Mouse (Mus musculus) testis, adult 2 months (tissue): ENCODE results near the gene Pola2. TPM values are rescaled to one million over a fixed set of nuclear protein-coding genes. Genes with fewer than 3 reads are reported as not detected.

Source experiments
- H3K27ac ChIP-seq: fragments of 200-500 bp; 2 replicates; pipeline ENCODE4 v1.5.1; 2012; ENCODE audit warnings: low read depth, low read length; ENCODE audit not compliant: control insufficient read depth, insufficient read depth
- H3K27me3 ChIP-seq: fragments of 200-500 bp; 2 replicates; pipeline ENCODE4 v1.6.1; 2012; ENCODE audit warnings: mild to moderate bottlenecking, low read length, moderate library complexity; ENCODE audit not compliant: control insufficient read depth, insufficient read depth
- H3K36me3 ChIP-seq: fragments of 200-500 bp; 2 replicates; pipeline ENCODE4 v1.6.1; 2012; ENCODE audit warnings: mild to moderate bottlenecking, low read length; ENCODE audit not compliant: control insufficient read depth, insufficient read depth
- H3K4me1 ChIP-seq: fragments of 200-500 bp; 2 replicates; pipeline ENCODE4 v1.6.1; 2012; ENCODE audit warnings: low read length; ENCODE audit not compliant: control insufficient read depth, insufficient read depth
- H3K4me3 ChIP-seq: fragments of 200-500 bp; 2 replicates; pipeline ENCODE4 v1.5.1; 2012; ENCODE audit warnings: low read depth, mild to moderate bottlenecking, low read length, moderate library complexity, mixed read lengths; ENCODE audit not compliant: control insufficient read depth
- CTCF ChIP-seq: fragments of 200-500 bp; IDR thresholded peaks from 2 replicates; pipeline ENCODE4 v1.5.1; 2012; ENCODE audit warnings: low read depth, mild to moderate bottlenecking, inconsistent platforms, low read length, moderate library complexity; ENCODE audit not compliant: control insufficient read depth, insufficient read depth, insufficient replicate concordance
- POLR2A ChIP-seq: fragments of 200-500 bp; IDR thresholded peaks from 2 replicates; pipeline ENCODE4 v1.6.1; 2012; ENCODE audit warnings: low read depth, mild to moderate bottlenecking, inconsistent platforms, low read length, moderate library complexity; ENCODE audit not compliant: control insufficient read depth
- polyA plus RNA-seq: library from polyadenylated mRNA; depleted of rRNA; stranded (reverse); fragments of >200 nt; gene quantifications from 2 replicates; pipeline ENCODE4 v1.2.3, GENCODE M21; 2012

Pola2 gene
- polyA plus RNA-seq, 1 experiment = 31.4 TPM

DNA sequence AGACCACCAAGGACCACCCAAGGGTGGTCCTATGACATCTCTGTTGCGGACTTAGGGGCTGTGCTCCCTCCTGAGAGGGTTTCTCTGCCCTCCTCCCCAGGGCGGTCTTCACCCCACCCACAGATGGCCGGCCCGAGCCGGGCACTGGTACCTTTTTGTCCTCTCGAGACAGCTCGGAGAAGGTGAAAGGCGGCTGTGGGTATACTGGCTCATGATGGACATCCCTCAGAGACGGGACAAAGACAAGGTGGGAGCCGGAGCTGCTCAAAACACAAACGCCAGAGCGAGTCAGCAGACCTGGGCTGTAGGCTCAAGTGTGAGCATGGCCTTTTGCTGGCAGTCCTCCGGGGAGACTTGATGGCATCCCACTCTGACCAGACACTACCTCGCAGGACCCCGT, 20.6 kb downstream of the Pola2 start:
- no peaks in the 10 kb centered on the region for H3K27me3 ChIP-seq
- no peak for TF ChIP-seq POLR2A
- no peak for TF ChIP-seq CTCF

DNA sequence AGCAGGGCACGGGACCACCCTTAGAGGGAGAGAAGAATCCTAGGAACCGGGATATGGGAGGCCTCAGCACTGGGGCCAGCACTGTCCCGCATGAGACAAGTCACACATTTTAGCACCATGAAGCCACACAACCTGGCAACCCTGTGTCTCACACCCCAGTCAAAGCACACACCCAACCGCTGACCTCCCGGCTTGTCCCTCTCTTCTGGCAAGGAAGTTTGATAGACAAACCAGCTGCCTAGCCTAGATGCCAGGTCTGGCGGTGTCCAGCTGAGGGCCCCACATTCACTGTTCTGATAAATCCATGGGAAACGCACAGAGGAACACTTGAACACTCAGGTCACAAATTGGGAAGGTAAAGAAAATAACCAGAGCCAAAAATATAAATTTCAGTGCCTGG, 21.4 kb downstream of the Pola2 start:
- Histone ChIP-seq H3K4me3 (no peak overlapping the region), H3K27me3 (no peaks in the 10 kb centered on the region), H3K27ac (no peak overlapping the region), H3K4me1 (peaks cover 10% of the 10 kb centered on the region), H3K36me3 (no peaks in the 10 kb centered on the region; the same call in none of the 2 replicates)
- TF ChIP-seq CTCF (no peak), POLR2A (no peak)

More for the DNA sequence above, 20.6 kb downstream of the Pola2 start:
- H3K4me1 ChIP-seq = peaks cover 4% of the 10 kb centered on the region; the same call in 1 of the 2 replicates
- H3K36me3 ChIP-seq = no peaks in the 10 kb centered on the region; the same call in none of the 2 replicates
- H3K27ac ChIP-seq = no peak overlapping the region
- no peak overlapping the region for H3K4me3 ChIP-seq

DNA sequence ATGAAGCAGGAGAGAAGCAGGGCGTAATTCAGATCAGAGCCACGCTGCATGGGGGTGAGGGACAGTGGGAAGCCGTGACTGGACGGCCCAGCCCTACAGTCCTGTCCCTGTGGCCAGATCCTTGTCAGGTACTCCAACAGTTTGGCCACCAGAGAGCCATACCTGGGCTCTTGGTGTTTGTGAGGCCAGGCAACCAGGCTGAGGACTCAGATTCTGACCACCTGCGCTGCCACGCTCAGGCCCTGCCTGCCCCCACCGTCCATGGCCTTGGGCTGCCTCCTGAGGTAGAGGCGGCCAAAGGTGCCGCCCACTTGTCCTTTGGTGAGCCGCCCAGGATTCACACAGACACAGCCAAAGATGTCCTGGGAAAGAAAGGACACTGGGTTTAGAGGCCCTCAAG, 23.3 kb downstream of the Pola2 start:
- H3K4me1 ChIP-seq = peaks cover 14% of the 10 kb centered on the region
- no peak overlapping the region for H3K4me3 ChIP-seq
- peak overlapping the region; percentile 27 for H3K27ac ChIP-seq
- no peaks in the 10 kb centered on the region for H3K27me3 ChIP-seq
- H3K36me3 ChIP-seq = no peaks in the 10 kb centered on the region; the same call in 1 of the 2 replicates
- no peak for TF ChIP-seq POLR2A
- TF ChIP-seq CTCF = no peak

DNA sequence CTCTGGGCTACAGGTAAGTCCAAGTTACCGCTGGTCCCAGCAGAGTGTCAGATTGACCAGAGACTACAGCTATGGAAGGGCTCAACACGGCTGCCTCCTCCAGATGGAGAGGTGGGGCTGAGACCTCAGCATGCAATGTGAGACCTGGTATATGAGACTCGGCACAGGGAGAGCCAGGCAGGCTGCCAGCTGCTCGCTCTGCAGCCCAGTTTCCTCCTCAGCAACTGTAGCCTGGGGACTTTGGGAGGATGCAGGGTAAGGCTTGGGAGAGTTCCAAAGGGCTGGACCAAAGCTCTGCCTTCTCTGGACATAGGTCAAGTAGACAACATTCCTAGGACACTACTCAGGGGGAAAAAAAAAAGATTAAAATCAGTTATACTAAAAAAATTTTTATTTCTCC, 23.8 kb downstream of the Pola2 start:
- Histone ChIP-seq H3K4me1 (peaks cover 14% of the 10 kb centered on the region), H3K27me3 (no peaks in the 10 kb centered on the region), H3K27ac (no peak overlapping the region), H3K36me3 (no peaks in the 10 kb centered on the region; the same call in 1 of the 2 replicates), H3K4me3 (no peak overlapping the region)
- TF ChIP-seq POLR2A = no peak
- TF ChIP-seq CTCF = no peak

DNA sequence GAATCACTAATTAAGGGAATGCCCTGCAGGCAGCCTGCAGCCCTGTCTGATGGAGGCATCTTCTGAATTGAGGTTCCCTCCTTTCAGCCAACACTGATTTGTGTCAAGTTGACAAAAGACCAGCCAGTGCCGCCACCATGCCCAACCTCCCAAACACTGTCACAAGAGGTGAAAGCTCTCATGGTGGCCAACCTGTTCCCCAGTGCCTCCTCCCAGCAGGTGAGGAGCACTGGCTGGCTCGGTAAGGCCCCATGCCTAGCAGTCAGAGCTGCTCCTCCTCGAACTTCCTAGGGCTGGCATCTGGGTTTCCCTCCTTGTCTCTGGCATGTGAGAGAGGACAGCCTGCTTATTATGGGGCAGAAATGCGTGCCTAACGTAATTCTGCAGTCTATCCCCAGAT, 24.3 kb downstream of the Pola2 start:
- TF ChIP-seq POLR2A (no peak), CTCF (no peak)
- Histone ChIP-seq H3K4me3 (no peak overlapping the region), H3K4me1 (peaks cover 14% of the 10 kb centered on the region), H3K27ac (no peak overlapping the region), H3K27me3 (no peaks in the 10 kb centered on the region), H3K36me3 (no peaks in the 10 kb centered on the region; the same call in 1 of the 2 replicates)

DNA sequence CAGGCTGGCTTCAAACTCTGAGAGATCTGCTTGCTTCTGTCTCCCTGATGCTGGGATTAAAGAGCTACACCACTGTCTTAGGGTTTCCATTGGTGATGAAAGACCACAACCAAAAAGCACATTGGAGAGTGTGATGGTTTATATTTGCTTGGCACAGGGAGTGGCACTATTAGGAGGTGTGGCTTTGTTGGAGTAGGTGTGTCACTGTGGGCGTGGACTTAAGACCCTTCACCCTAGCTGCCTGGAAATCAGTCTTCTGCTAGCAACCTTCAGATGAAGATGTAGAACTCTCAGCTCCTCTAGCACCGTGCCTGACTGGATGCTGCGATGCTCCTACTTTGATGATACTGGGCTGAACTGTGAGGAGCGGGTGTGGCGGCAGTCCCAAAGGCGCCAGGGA, 25.5 kb downstream of the Pola2 start:
- no peak overlapping the region for H3K27ac ChIP-seq
- H3K4me1 ChIP-seq = peaks cover 14% of the 10 kb centered on the region
- no peak for TF ChIP-seq POLR2A
- no peak for TF ChIP-seq CTCF
- no peaks in the 10 kb centered on the region; the same call in 1 of the 2 replicates for H3K36me3 ChIP-seq
- H3K27me3 ChIP-seq = no peaks in the 10 kb centered on the region
- no peak overlapping the region for H3K4me3 ChIP-seq

DNA sequence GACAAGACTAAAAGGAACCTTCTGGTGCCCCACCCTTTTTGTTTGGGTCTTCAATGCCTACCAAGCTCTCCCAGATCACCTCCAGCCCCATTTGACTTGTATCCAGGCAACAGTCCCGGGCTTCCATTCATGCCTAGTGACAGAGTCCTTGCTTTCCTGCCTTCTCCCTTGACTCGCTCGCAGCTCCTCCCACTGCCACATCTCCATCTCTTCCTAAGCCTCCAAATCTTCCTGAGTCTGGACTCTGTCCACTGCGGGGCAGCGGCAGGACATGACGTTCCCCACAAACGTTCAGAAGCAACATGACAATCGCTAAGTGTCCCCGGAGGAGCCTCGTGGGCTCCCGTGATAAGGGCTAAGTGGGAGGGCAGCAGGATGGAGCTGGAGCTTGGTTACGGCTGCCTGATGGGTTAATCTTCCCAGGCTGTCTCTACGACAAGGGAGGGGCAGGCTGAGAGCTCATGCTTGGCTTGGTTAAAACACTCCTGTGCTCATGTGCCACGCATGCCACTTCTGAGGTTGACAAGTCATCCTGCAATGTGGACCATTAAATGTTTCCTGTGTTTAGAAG, 26.1 kb downstream of the Pola2 start:
- TF ChIP-seq POLR2A (peak; percentile 30; the same call in 1 of the 2 replicates), CTCF (no peak)
- no peaks in the 10 kb centered on the region for H3K36me3 ChIP-seq
- no peak overlapping the region for H3K4me3 ChIP-seq
- peak overlapping the region; percentile 26; the same call in 1 of the 2 replicates for H3K27ac ChIP-seq
- peaks cover 14% of the 10 kb centered on the region for H3K4me1 ChIP-seq
- no peaks in the 10 kb centered on the region for H3K27me3 ChIP-seq
